Mouse (Mus musculus) forebrain, embryonic 14.5 days (tissue): Measurements from ENCODE around the gene Cplx2. TPM values are rescaled to one million over a fixed set of nuclear protein-coding genes. Genes with fewer than 3 reads are reported as not detected.
A peak's percentile ranks its signal among the peaks of the same experiment; 100 is the strongest.

Experiments
- ATAC-seq: fragments of 200-750 bp; cut with Nextera tagmentation; 2 replicates; pipeline ENCODE4 v1.8.0; 2017; ENCODE audit warnings: mild to moderate bottlenecking, moderate library complexity
- DNase-seq: peaks from one replicate; pipeline ENCODE4 v3.0.0-alpha.2; 2015; ENCODE audit warnings: low spot score
- H3K27ac ChIP-seq: fragments of 300-500 bp; sonication (generic); 2 replicates; pipeline ENCODE4 v1.5.1; 2014; ENCODE audit warnings: low read depth, mild to moderate bottlenecking, control low read depth, low read length, moderate library complexity
- H3K27me3 ChIP-seq: fragments of 300-500 bp; sonication (generic); replicated peaks from 2 replicates; pipeline ENCODE4 v1.6.1; 2014; ENCODE audit warnings: low read length, control low read depth, mixed read lengths; ENCODE audit not compliant: control insufficient read depth, insufficient read depth
- H3K36me3 ChIP-seq: fragments of 300-500 bp; sonication (generic); 2 replicates; pipeline ENCODE4 v1.6.1; 2014; ENCODE audit warnings: low read length, control low read depth; ENCODE audit not compliant: control insufficient read depth, insufficient read depth
- H3K4me1 ChIP-seq: fragments of 300-500 bp; sonication (generic); 2 replicates; pipeline ENCODE4 v1.6.1; 2014; ENCODE audit warnings: antibody characterized with exemption, low read length, control low read depth; ENCODE audit not compliant: control insufficient read depth, insufficient read depth
- H3K4me2 ChIP-seq: fragments of 300-500 bp; sonication (generic); 2 replicates; pipeline ENCODE4 v1.6.1; 2014; ENCODE audit warnings: mild to moderate bottlenecking, control low read depth, low read length
- H3K4me3 ChIP-seq: fragments of 300-500 bp; sonication (generic); 2 replicates; pipeline ENCODE4 v1.5.1; 2014; ENCODE audit warnings: low read depth, low read length, control low read depth
- H3K9ac ChIP-seq: fragments of 300-500 bp; sonication (generic); 2 replicates; pipeline ENCODE4 v1.6.1; 2014; ENCODE audit warnings: mild to moderate bottlenecking, low read length, control low read depth, moderate library complexity
- H3K9me3 ChIP-seq: fragments of 300-500 bp; sonication (generic); replicated peaks from 2 replicates; pipeline ENCODE4 v1.6.1; 2016; ENCODE audit warnings: low read length, control low read depth, mixed read lengths; ENCODE audit not compliant: control insufficient read depth
- WGBS: fragments of 180-500 bp; shearing (Covaris S2); extraction: QIAGEN DNeasy Blood & Tissue Kit; methylation state at CpG from one replicate; pipeline ENCODE4 v1.1.7; 2014; 5-methylcytosine and 5-hydroxymethylcytosine counted together
- polyA plus RNA-seq: library from polyadenylated mRNA; unstranded; fragments of >200 nt; fragmentation: Nextera tagmentation; extraction: Ambion mirVana; gene quantifications from 2 replicates; pipeline ENCODE4 v1.2.1, GENCODE M21; 2014

The Cplx2 gene
- polyA plus RNA-seq, 1 experiment from 2014 or later = 23.4 TPM

- DNase-seq (peak; percentile 95), ATAC-seq (peak; percentile 89)
- H3K4me1 ChIP-seq = peaks cover 35% of the 10 kb centered on the region
- H3K27ac ChIP-seq = peak overlapping the region; percentile 80
- no peaks in the 10 kb centered on the region for H3K36me3 ChIP-seq
- H3K27me3 ChIP-seq = no peaks in the 10 kb centered on the region
- H3K4me2 ChIP-seq = 0 out of 2 replicates have a peak overlapping the region, but pooled peaks have one; percentile 2
- no peaks in the 10 kb centered on the region for H3K9me3 ChIP-seq
- 22% methylated on average over 8 of the region's 8 CpGs for WGBS
- H3K9ac ChIP-seq = no peak overlapping the region
- no peak overlapping the region for H3K4me3 ChIP-seq
Measured at GRCm38 (mm10) chr13:54389971-54390564, 18.9 kb downstream of the Cplx2 start.

- Histone ChIP-seq H3K4me1 (peaks cover 32% of the 10 kb centered on the region), H3K27me3 (no peaks in the 10 kb centered on the region), H3K9ac (no peak overlapping the region), H3K4me2 (no peak overlapping the region), H3K9me3 (no peaks in the 10 kb centered on the region), H3K27ac (peak overlapping the region; percentile 80), H3K36me3 (no peaks in the 10 kb centered on the region), H3K4me3 (no peak overlapping the region)
- peak; percentile 73 for DNase-seq
- peak; percentile 73 for ATAC-seq
- 77% methylated on average over 7 of the region's 7 CpGs for WGBS
Measured at GRCm38 (mm10) chr13:54390565-54391013, 19.4 kb downstream of the Cplx2 start.

GRCm38 (mm10) chr13:54391313-54391712, 20.2 kb downstream of the Cplx2 start:
- H3K27ac ChIP-seq = peak overlapping the region; percentile 80
- DNase-seq (peak; percentile 61), ATAC-seq (no peak)
- peaks cover 30% of the 10 kb centered on the region for H3K4me1 ChIP-seq
- no peaks in the 10 kb centered on the region for H3K36me3 ChIP-seq
- no peaks in the 10 kb centered on the region for H3K9me3 ChIP-seq
- H3K9ac ChIP-seq = no peak overlapping the region
- 71% methylated on average over 4 of the region's 4 CpGs for WGBS
- no peak overlapping the region for H3K4me2 ChIP-seq
- no peaks in the 10 kb centered on the region for H3K27me3 ChIP-seq
- H3K4me3 ChIP-seq = no peak overlapping the region

- ATAC-seq (no peak), DNase-seq (no peak)
- no peak overlapping the region for H3K4me2 ChIP-seq
- no peak overlapping the region for H3K9ac ChIP-seq
- WGBS = 43% methylated on average over 4 of the region's 4 CpGs
- no peak overlapping the region for H3K4me3 ChIP-seq
- H3K27me3 ChIP-seq = no peaks in the 10 kb centered on the region
- H3K36me3 ChIP-seq = no peaks in the 10 kb centered on the region
- no peaks in the 10 kb centered on the region for H3K9me3 ChIP-seq
- H3K4me1 ChIP-seq = 0 out of 2 replicates have a peak, but pooled peaks cover 4% of the 10 kb centered on the region
- H3K27ac ChIP-seq = no peak overlapping the region
Measured at GRCm38 (mm10) chr13:54397069-54397468, 25.9 kb downstream of the Cplx2 start.

GRCm38 (mm10) chr13:54400565-54401179, 29.5 kb downstream of the Cplx2 start:
- H3K9me3 ChIP-seq = no peaks in the 10 kb centered on the region
- DNase-seq = no peak
- H3K4me1 ChIP-seq = peaks cover 18% of the 10 kb centered on the region
- no peak overlapping the region for H3K9ac ChIP-seq
- H3K27me3 ChIP-seq = no peaks in the 10 kb centered on the region
- no peak for ATAC-seq
- no peak overlapping the region for H3K27ac ChIP-seq
- WGBS = 69% methylated on average over 7 of the region's 7 CpGs
- H3K36me3 ChIP-seq = no peaks in the 10 kb centered on the region
- H3K4me2 ChIP-seq = no peak overlapping the region
- no peak overlapping the region for H3K4me3 ChIP-seq

GRCm38 (mm10) chr13:54401180-54401569, 30.0 kb downstream of the Cplx2 start:
- peaks cover 18% of the 10 kb centered on the region for H3K4me1 ChIP-seq
- H3K4me2 ChIP-seq = no peak overlapping the region
- 91% methylated on average over 5 of the region's 5 CpGs for WGBS
- no peak for DNase-seq
- no peaks in the 10 kb centered on the region for H3K36me3 ChIP-seq
- H3K27me3 ChIP-seq = no peaks in the 10 kb centered on the region
- H3K4me3 ChIP-seq = no peak overlapping the region
- no peak for ATAC-seq
- H3K9ac ChIP-seq = no peak overlapping the region
- no peaks in the 10 kb centered on the region for H3K9me3 ChIP-seq
- no peak overlapping the region for H3K27ac ChIP-seq

- no peak for ATAC-seq
- H3K4me3 ChIP-seq = no peak overlapping the region
- no peak overlapping the region for H3K27ac ChIP-seq
- no peaks in the 10 kb centered on the region for H3K9me3 ChIP-seq
- H3K9ac ChIP-seq = no peak overlapping the region
- no peak for DNase-seq
- H3K36me3 ChIP-seq = no peaks in the 10 kb centered on the region
- WGBS = 49% methylated on average over 4 of the region's 4 CpGs
- H3K4me2 ChIP-seq = no peak overlapping the region
- no peaks in the 10 kb centered on the region for H3K27me3 ChIP-seq
- peaks cover 13% of the 10 kb centered on the region for H3K4me1 ChIP-seq
Measured at GRCm38 (mm10) chr13:54402346-54402745, 31.2 kb downstream of the Cplx2 start.

- Histone ChIP-seq H3K4me3 (no peak overlapping the region), H3K36me3 (no peaks in the 10 kb centered on the region), H3K27me3 (no peaks in the 10 kb centered on the region), H3K4me2 (no peak overlapping the region), H3K4me1 (peaks cover 13% of the 10 kb centered on the region), H3K27ac (peak overlapping the region; percentile 58), H3K9ac (no peak overlapping the region), H3K9me3 (0 out of 2 replicates have a peak, but pooled peaks cover 3% of the 10 kb centered on the region)
- DNase-seq = peak; percentile 47
- no peak for ATAC-seq
- WGBS = 33% methylated on average over 17 of the region's 17 CpGs
Measured at GRCm38 (mm10) chr13:54403224-54404070, 32.3 kb downstream of the Cplx2 start.
